Mouse (Mus musculus) WW6 (cell line): ENCODE measurements around the gene Vps37c.

Experiments used
- DNase-seq: peaks from one replicate; pipeline ENCODE4 v3.0.0-alpha.2; 2013; ENCODE audit warnings: low read depth, low spot score

Vps37c gene

GRCm38 (mm10) chr19:10688537-10689352 is at the start of gene Vps37c:
Vps37c (plus strand) TSS chr19:10688735.
- peak; percentile 67 for DNase-seq

- DNase-seq = no peak
These were observed 48.5 kb upstream of the Vps37c start for GRCm38 (mm10) chr19:10640080-10640479.

DNA sequence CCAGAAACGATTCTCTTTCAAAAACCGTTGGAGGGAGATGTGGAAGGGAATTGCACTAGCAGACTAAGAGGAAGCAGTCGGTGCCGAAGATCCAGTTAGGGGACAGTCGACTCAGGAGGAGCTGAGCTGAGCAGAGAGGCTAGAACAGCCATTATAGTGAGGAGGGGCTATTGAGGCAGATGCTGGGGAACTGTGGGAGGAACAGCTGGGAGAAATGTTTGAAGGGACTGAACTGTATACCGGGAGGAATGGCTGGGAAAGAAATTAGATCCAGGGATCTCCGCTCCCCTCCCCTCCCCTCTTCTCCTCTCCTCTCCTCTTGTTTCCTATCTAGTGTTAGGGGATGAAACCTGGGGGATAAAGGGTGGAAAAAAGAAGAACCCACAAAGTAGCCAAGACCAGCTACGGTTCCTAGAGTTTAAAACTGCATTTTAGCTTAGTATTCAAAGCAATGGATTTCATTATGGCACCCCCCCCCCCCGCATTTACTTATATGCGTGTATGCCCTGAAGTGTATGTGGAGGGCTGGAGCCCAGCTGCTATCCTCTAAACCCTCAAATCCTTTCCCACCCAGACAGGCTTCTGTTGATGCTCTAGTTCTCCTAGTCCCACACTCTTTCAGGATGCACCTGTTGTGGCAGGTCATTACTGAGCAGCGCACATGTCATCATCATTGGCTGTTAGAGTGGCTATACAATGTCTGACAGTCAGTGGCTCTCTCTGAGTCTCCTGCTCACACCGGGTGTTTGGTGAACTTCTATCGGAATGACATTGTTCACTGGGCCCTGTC is 47.8 kb upstream of the Vps37c start:
- no peak for DNase-seq

- no peak for DNase-seq
These were observed 42.9 kb upstream of the Vps37c start for GRCm38 (mm10) chr19:10645616-10646015.

- no peak for DNase-seq
These were observed 40.4 kb upstream of the Vps37c start for GRCm38 (mm10) chr19:10648156-10648555.

- no peak for DNase-seq
These were observed 32.5 kb upstream of the Vps37c start for GRCm38 (mm10) chr19:10656058-10656457.

DNA sequence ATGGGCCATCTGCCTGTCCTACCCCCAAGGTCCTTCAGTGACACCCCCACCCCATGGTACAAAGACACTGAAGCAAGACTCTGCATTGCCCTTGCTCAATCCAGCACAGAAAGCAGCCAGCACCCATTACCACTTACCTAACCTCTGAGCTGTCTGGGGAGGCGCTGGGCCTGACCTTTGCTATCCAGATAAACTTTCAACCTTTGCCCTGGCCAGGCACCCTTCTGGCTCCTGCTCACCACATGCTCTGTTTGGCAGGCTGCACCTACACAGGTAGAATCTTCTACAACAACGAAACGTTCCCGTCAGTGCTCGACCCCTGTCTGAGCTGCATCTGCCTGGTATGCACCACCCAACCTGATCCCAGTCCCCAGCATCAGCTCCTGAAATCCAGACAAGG is 30.8 kb upstream of the Vps37c start:
- no peak for DNase-seq

GRCm38 (mm10) chr19:10658406-10658805 is 30.1 kb upstream of the Vps37c start:
- DNase-seq = no peak

DNA sequence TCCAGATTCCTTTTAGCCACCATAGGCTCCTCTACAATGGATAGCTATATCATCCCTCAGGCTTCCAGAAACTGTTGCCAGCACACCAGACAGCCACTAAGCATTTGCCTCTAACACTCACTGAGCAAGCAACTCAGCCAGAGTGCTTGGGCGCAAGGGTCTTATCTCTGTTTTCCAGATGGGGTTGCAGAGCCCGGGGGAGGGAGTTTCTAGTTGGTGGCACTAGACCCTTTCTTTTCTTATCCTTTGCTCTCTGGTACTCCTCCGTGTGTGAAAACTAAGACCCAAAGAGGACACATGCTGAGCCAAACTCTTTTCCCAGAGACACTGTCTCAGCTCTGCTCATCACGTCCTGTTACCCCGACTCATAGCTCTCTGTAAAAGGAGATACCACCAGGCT is 27.2 kb upstream of the Vps37c start:
- DNase-seq = no peak

GRCm38 (mm10) chr19:10661919-10662318 is 26.6 kb upstream of the Vps37c start:
- no peak for DNase-seq

DNA sequence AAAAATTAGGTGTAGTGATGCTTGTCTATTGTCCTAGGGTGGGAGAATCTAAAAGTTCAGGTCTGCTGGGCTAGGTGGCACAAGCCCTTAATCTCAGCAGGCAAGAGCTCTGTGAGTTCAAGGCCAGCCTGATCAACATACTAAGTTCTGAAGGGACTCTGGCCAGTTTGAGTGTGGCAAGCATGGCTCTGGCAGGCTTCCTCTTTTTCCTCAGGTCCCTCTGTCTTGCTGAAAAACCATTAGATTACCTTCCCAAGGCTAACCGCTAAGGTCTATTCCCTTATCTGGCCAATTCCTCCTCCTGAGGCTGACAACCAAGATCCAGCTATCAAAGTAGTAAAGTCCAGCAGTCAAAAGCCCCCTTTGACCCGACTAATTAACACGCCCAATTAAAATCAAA is 25.9 kb upstream of the Vps37c start:
- no peak for DNase-seq

- no peak for DNase-seq
These were observed 23.4 kb upstream of the Vps37c start for GRCm38 (mm10) chr19:10665093-10665492.

DNA sequence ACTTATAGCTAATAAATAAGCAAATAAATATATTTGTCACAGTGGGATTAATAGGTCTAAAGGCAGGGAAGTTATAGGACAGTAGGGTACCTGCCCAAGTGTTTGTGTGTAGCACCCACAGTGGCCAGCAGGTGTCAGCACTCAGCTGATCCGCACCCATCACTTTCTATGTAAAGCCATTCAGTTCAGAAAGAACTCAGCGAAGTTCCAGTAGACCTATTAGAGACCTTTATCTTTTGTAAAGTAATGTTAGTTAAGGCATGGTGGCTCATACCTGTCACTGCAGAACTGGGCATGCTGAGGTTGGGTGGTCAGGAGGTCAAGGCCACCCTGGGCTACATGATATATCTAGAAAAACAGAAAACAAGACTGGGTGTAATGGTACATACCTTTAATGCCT is 23.0 kb upstream of the Vps37c start:
- peak; percentile 29 for DNase-seq

- no peak for DNase-seq
These were observed 17.2 kb upstream of the Vps37c start for GRCm38 (mm10) chr19:10671319-10671718.

- no peak for DNase-seq
These were observed 16.6 kb upstream of the Vps37c start for GRCm38 (mm10) chr19:10671854-10672417.

- DNase-seq = no peak
These were observed 15.3 kb upstream of the Vps37c start for GRCm38 (mm10) chr19:10673275-10673674.

GRCm38 (mm10) chr19:10676656-10677055 is 11.9 kb upstream of the Vps37c start:
- DNase-seq = peak; percentile 18

DNA sequence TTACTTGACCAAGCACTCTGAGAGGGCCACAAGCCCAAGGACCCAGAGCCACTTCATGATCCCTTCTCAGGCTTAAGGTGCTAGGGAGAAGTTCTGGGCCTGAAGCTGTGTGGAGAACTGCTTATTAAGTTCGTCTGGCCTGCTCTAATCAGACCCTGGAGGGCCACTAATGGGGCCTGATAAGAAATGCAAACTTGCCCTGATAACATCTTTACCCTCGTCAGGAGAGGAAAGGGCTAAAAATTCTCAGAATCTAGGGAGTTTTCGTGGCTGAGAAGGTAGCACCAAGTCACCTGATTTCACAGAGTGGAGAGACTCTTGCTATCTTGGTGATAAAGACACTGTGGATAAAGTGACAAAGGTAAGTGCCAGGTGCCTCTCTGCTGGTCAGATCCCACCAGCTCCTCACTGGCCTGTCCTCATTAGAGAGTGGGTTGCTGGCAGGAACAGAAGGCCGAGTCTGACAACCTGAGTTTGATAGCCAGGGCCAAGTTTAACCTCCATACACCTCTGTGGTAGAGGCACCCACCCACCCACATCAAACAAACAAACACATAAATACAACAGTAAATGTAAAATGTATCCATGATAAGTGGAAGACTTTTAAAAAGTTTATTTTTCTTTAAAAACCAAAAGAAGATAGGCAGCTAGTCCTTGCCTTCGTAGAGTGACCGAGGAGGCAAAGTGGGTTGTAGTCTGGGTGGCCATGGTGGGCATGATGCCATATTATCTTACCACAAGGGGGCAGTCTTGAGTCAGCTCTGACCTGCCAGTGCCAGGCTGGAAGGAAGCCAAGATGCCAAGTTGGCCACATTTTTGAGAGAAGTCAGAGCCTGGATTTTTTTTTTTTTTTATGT is 10.4 kb upstream of the Vps37c start, which contains the start of gene Pga5:
Gene Pga5 (minus strand): TSS at position 157 of the 857 bp plus-strand sequence.
- no peak for DNase-seq

- no peak for DNase-seq
These were observed 9.8 kb upstream of the Vps37c start for GRCm38 (mm10) chr19:10678772-10679067.

- no peak for DNase-seq
These were observed 7.0 kb upstream of the Vps37c start for GRCm38 (mm10) chr19:10681571-10681970.

DNA sequence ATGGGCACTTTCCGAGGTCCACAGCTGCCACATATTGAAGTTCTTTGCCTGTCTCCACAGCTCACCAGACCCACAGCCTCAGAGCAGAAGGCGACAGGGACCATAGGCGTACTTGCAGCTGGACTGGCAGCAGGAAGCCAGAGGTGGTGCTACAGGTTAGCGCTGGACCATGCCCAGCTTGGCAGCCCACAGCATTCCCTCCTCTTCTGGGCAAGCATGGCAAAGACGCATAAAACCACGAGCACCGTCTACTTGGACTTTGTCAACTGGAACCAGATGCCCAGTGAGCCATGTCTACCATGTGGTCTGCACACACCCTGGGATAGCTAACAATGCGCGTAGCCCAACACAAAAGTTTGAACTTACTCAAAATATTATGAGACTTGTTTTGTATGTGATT is 3.5 kb upstream of the Vps37c start:
- no peak for DNase-seq

- DNase-seq = no peak
These were observed 2.8 kb upstream of the Vps37c start for GRCm38 (mm10) chr19:10685727-10686126.
